Mouse (Mus musculus): Measurements from ENCODE around the gene Gusb.
A peak's percentile ranks its signal among the peaks of the same experiment; 100 is the strongest.
"Not testable (repeated sequence)": the region's sequence is repeated elsewhere in the genome, so short reads cannot be mapped to it uniquely, and the experiment has no call there.

Gusb gene

GRCm38 (mm10) chr5:130002301-130003146 lies at the start of gene Gusb:
Gene Gusb, minus strand, starts transcription at chr5:130003049.
- DNase-seq (ENCODE audit: extremely low spot score, low spot score), result peak; percentile 82

GRCm38 (mm10) chr5:130052510-130052909 lies 49.7 kb upstream of the Gusb start:
- no peak for DNase-seq (ENCODE audit: extremely low spot score, low spot score)

- DNase-seq (ENCODE audit: extremely low spot score, low spot score), result no peak
Observed at GRCm38 (mm10) chr5:130051073-130051860, 48.4 kb upstream of the Gusb start.

DNA sequence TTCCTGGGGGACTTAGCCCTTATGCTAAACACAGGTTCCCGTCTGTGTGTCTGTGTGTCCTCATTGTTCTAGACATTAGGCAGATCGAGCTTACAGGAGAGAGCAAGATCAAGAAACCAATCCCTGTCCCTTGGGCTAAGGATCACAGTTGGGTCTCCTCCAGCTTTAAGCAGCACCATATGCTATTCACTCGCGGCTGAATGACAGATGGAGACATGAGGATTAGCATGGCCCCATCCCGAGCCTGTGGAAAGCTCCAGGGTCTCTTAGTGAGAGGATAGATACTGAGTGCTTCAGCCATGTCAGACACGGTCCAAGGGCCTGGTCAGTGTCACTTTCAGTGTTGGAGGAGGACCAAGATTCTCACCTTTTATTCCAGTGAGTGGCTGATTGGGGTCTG lies 47.6 kb upstream of the Gusb start:
- no peak for DNase-seq (ENCODE audit: extremely low spot score, low spot score)

DNA sequence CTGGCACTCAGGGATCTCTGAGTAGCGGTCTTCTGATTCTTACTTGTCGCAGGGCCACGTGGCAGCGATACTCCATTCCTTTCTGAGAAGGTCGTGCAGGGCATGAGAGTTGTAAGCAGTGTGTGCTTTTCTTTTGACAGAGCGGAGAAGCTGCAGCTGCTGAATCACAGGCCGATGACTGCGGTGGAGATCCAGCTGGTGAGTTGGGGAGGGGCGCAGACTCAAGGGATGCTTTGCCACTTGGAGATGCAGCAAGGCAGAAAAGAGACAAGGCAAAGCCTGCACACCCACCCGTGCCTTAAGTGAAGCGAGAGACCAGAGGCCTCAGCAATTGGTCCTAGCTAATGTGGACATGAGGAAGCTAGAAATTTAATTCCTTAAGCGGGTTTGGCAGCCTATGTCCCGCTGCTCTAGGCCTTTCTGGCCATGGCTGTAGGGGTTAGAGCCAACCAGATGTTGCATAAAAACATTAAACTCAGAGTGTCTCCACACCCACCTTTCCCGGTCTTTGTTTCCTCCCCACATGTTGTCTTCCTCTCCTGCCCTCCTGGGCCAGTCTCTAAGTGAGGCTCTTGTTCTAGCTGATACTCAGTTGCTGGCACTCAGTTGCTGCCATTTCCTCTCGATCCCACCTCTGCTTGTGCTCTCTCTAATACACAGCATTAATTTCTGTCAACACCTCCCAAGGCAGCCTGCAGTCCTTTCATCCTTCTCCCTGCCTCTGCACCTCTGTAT lies 46.1 kb upstream of the Gusb start:
- DNase-seq (ENCODE audit: extremely low spot score, low spot score), result no peak

DNA sequence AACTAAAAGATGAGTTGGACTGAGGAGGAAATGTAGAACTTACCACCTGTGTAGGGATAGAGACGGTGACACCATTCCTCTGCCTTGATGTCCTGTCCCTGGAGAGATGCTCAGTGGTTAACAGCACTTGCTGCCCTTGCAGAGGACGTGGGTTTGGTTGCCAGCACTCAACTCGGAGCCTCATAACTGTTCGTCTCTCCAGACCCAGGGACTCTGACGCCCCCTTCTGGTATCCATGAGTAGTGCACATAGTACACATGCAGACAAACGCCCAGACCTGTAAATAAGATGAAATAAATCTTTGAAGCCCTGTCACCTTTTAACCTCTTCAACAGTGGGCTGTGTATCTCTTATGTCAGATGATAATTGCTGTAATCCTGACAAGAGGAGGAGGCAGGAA lies 44.2 kb upstream of the Gusb start:
- no peak for DNase-seq (ENCODE audit: extremely low spot score, low spot score)

GRCm38 (mm10) chr5:130046589-130046988 lies 43.7 kb upstream of the Gusb start:
- no peak for DNase-seq (ENCODE audit: extremely low spot score, low spot score)

GRCm38 (mm10) chr5:130046100-130046499 lies 43.3 kb upstream of the Gusb start:
- no peak for DNase-seq (ENCODE audit: extremely low spot score, low spot score)

- DNase-seq (ENCODE audit: extremely low spot score, low spot score), result no peak
Observed at GRCm38 (mm10) chr5:130044201-130044695, 41.4 kb upstream of the Gusb start.

DNA sequence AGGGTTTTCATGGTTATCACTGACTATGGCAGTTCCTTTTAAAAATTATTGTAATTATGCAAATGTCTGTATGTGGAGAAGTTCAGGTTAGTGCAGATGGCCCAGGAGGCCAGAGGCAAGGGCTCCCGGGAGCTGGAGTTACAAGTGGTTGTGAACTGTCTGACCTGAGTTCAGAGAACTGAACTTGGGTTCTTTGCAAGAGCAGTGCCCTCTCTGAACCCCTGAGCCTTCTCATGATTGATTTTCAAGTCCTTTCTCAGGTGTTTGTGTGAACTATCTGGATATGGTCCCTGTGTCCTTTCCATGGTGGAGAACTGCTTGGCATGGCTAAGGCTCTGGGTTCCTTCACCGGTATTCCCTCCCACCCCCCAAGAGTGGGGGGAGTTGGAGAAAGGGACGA lies 40.9 kb upstream of the Gusb start:
- DNase-seq (ENCODE audit: extremely low spot score, low spot score), result no peak

- DNase-seq (ENCODE audit: extremely low spot score, low spot score), result no peak
Observed at GRCm38 (mm10) chr5:130041262-130041661, 38.4 kb upstream of the Gusb start.

DNA sequence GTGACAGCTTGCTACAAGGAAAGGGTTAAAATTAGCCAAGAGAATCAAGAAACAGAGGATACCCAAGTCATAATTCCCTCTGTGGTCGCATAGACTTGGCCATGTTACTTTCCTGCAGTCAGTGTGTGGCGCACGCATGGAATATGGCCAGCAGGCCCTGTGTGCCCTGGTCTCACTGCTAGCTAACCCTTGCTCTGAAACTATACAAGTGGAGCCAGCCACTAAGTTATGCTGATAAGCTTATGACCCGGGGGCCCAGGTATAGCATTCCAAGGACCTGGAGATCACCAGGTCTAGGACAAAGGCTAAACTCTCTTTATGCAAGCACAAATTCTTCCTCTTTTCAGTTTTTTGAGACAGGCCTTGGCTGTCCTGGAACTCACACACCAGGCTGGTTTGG lies 37.9 kb upstream of the Gusb start:
- no peak for DNase-seq (ENCODE audit: extremely low spot score, low spot score)

DNA sequence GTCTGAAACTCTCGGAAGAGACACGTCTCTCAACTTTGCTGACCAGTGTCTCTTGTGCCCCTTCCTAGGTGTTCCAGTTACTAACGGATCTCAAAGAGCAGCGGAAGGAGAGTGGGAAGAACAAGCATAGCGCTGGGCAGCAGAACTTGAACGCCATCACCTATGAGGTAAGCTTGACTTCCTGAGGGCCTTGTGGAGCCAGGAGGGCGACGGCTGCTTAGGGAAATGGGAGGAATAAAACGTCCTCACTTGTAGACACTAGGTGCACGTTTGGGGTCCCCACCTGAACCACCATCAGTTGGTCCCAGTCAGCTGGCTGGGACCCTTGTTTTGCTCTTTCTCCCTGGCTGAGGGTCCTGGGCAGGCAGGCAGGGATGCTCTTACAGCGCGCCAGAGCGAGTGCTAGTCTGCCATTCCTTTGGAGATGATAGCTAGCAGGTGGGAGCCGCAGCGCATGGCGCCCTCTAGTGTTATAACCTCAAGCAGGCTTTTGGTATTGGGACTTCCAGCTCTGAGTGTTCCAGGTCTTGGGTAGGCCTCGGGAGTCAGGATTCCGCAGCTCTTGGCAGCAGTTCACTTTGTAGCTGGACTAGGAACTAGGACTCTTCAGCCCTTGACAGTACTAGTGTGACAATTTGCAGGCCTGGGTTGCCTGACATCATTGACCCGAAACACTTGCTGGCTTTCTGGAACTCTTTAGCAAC lies 35.1 kb upstream of the Gusb start:
- DNase-seq (ENCODE audit: extremely low spot score, low spot score), result peak; percentile 57

DNA sequence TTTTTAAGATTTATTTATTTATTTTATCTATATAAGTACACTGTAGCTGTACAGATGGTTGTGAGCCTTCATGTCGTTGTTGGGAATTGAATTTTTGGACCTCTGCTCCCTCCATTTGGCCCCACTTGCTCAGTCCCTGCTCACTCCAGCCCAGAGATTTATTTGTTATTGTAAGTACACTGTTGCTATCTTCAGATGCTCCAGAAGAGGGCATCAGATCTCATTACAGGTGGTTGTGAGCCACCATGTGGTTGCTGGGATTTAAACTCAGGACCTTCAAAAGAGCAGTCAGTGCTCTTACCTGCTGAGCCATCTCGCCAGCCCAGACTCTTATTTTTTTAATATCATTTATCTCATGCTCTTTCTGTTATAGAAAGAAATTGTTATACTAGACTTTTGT lies 33.5 kb upstream of the Gusb start:
- DNase-seq (ENCODE audit: extremely low spot score, low spot score), result not testable (repeated sequence)

GRCm38 (mm10) chr5:130033869-130034268 lies 31.0 kb upstream of the Gusb start:
- DNase-seq (ENCODE audit: extremely low spot score, low spot score), result no peak

DNA sequence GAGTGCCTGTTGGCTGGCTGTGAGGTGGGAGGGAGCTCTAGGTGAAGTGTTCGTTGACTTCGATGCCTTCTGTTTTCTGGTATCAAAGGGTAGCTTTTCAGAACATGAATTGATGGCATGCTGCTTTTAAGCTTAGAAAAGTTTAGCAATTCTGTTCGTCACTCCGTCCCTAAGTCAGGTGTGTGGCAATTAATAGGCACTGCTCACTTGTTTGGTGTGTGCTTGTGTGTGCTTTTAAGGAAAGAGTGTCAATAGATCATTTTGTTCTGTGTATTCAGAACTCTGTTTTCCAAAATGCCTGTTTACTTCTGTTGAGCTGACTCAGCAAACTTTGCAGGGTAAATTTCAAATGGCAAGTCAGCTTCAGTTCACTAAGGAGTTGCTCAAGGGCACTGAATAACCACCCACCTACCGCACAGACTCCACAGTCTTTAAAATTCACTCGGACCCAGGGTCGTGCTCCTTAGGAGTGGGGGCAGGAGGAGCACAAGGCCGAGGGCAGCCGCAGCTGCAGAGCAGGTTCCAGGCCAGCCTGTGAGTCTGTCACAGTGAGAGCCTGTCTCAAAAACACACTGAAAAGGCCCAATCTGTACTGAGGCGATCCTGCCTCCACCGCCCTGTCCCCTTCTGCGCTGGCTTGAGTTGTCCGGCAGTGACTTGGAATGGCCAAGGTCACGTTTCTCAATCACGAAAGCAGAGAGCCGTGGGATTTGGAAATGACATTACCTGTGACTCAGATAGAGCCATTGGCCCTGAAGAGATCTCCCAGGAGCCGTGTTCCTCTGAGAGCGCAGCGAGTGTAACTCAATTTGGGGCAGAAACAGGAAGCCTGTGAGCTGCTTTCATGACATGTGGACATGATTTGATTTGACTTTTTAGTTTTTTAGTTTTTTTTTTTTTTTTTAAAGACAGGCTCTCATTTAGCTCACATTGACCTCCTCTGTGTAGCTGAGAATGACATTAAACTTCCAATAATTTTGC lies 28.9 kb upstream of the Gusb start:
- no peak for DNase-seq (ENCODE audit: extremely low spot score, low spot score)

DNA sequence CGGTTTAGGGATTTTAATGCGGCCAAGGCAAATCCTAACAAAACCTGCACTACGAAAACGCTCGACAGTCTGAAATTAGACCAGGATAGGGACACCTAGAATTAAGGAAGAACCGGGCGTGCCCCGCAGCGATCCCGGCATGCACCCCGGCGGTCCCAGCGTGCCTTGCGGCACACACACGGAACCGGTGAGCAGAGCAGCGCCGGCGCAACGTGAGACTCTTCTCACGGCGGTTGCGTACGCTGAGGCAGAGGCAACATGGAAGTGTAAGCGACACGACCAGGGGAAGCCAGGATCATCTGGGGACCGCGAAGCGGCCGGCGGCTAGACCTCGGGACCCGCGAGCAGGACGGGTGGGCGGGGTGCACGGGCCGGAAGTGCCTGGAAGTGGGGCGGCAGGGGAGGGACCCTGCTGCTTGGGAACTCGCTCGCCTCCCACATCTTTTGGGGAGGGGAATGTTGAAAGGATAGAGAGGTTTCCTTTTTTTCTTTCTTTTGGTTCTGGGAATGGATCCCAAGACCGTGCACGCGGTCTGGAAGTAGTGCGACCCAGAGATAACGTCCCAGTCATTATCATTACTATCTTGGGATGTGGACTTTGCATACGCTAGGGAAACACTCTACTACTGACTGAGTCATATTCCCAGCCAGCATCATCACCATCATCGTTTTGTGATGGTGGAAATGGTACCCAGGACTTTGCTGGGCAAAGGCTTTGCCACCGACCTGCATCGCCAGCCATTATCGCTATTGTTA lies 26.5 kb upstream of the Gusb start, which contains the start of the genes Asl and Crcp:
Asl (minus strand) TSS at position 106 of the 756 bp plus-strand sequence.
Crcp (plus strand) TSS at position 149 of the 756 bp plus-strand sequence.
- DNase-seq (ENCODE audit: extremely low spot score, low spot score), result peak; percentile 86

DNA sequence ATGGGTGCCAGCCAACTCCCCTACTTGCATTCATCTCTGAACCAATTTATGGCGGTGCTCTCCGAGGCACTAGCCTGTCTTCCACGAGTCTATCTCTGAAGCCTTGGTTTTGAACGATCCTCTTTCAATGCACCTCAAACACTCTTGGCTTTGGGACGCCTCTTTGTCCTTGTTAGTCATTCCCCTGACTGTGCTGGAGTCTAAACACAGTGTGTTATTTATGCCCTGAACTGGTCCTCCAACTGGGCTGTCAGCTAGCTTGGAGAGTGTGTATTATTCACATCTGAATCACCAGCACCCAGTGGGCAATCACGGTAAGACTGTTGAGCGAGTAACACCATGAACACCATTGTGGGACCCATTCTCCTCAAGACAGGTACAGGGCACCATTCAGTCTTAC lies 24.8 kb upstream of the Gusb start:
- no peak for DNase-seq (ENCODE audit: extremely low spot score, low spot score)

GRCm38 (mm10) chr5:130027134-130027533 lies 24.3 kb upstream of the Gusb start:
- DNase-seq (ENCODE audit: extremely low spot score, low spot score), result no peak

Measured in neural tube, embryonic 10.5 days (tissue).